Mouse (Mus musculus) adipocyte (in vitro differentiated cells): ENCODE data around the gene Fstl1.
A peak's percentile ranks its signal among the peaks of the same experiment; 100 is the strongest.

Experiments used
- DNase-seq: peaks from one replicate; pipeline ENCODE4 v3.0.0-alpha.2; 2016; ENCODE audit warnings: low spot score

Fstl1 gene

DNA sequence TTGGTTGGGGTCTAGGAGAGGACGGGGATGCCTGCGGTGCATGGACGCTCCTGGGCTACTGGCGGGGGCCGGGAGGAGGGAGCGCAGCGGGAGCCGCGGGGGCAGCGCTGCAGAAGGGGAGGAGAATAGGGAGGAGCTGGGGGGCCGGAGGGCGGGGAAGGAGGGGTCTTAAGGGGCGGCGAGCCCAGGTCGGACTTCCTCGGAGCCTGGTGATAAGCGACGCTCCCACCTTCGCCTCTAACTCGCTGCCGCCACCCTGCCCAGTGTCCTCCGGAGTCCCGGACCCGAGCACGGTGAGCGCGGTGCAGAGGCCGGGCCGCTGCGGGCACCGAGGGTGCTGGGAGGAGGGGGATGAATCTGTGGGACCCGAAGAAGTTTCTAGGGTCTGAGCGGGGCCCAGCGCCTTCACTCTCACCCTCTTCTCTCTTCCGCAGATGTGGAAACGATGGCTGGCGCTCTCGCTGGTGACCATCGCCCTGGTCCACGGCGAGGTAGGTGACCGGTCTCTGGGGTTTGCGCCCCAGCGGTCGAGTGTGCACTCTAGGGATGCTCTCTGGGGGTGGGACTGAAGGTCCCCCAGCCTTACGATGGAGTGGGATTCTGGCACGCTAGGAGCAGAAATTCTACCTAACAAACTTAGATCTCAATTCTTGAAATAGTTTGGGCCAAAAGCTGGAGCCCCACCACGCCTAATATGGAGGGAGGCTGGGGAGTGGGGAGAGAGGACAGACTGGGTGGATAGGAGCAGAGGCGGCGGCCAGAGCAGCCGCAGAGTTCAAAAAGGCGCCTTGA, at the start of gene Fstl1:
Fstl1 (plus strand) TSS at position 14 of the 792 bp plus-strand sequence.
- DNase-seq, result no peak

DNA sequence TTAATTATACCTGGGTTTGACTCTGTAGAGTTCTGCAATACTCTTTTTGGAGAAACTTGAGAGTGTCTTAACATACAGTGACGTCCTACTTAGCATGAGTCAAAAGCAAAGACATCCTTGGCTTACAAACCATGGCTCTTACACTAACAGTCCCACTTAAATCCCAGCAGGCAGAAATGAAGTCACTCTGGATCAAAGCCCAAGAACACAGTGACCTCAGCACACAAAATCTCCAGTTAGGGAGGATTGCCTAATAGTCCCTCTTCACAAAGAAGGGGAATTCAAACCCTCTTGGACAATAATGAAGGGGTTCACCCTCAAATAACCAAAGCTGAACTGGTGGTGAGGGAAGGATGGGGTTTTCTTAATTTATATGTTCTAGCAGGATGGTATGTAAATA, 48.0 kb upstream of the Fstl1 start:
- DNase-seq, result peak; percentile 87

DNA sequence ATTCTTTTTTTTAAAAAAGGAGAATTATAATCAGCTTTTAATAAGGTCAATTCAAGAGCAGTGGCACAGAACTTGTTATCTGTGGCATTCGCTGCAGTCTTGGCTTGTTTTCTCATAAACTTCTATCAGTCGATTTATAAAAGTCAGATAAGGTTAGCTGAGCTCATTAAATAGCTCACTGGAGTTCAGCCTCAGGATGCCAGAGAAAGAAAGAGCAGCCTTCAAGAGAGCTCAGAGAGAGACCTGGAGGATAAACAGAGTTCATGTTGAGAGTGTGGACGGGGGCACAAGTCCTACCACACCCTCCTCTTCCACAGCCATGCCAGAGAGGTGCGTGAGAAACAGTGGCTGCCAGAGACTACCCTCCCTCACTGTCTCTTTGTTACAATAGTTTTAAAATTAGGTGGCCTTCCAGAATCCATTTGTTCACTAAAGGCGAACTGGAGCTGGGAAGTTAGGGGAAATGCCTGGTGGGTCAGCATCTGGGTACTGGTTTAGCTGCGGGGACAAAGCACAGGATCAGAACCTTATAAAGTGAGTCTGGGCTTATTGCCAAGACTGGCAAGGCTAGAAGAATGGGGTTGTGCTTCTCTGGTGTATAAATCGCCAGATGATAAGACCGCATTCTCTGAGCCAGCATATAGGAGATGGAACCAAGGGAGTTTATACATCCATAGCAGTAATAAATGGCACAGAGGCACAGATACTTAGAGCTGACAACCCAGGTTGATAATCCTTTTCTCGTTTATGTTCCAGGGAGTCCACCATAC, 47.1 kb upstream of the Fstl1 start:
- DNase-seq, result no peak

DNA sequence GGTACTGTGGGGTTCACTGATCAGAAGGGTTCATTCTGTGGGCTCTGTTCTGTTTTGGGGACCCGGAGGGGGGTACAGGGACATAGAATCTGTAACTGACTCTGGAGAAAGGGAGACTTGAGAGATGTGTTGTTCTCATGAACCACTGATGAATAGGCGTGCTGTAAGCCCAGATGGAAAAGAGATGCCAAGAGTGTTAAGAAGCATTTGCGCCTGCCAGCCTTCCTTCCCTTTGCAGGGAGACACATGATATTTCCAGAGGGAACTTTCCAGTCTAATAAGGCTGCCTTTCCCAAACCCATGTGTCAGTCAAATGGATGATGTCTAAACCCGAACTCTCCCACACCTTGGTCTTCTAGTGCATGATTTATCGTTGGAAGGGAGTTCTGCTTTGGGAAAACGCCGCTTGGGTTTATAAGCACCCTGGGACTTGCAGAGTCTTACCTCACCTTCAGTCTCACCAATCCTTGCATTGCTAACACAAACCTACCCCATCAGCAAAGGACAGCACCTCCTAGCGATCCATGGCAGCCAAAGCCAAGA, 46.3 kb upstream of the Fstl1 start:
- peak; percentile 37 for DNase-seq

DNA sequence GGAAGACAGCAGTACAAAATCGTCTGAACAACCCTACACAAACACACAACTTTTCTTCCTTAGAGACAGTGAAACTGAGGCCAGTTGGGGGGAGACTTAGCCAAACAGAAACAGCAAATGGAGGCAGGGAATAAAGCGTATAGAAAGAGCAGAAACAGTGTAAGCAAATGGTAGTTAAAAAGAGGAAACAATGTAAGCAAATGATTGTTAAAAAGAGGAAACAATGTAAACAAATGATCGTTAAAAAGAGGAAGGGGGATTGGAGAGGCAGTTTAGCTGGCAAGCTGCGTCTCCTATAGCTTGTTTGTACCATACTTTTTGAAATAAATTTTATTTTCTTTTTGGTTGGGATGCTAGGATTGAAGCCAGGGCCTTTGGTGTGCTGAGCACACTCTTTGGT, 45.2 kb upstream of the Fstl1 start:
- DNase-seq, result no peak

DNA sequence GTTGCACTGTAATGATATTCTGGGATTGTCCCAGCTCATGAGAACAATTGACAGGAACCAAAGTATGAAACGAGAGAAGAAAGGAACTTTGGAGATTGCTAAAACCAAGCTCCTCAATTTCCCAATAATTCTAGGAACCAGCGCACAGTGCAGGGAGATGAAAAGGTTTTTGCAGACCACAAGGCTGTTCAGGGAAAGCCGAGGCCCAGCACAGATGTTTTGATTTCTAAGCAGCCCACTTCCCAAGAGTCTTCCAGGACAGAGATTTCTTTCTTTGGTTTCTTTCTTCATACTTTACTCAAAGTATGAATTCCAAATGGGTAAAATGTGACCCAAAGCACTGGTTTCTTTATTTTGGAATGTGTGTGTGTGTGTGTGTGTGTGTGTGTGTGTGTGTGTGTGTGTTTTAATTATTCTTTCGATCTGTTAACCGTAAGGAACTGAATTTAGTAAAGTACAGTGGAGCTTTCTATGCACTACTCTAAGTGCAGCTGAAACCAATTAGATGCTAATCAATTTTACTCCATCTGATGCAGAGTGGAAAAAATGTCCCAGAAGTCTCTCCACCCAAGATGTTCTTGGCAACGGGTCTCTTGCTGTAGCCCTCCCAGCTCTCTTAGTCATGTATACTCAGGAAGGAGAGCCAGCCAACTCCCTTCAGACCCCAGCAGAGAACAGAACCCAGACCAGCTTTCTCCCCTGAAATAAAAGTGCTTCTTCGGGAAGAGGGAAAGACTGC, 44.5 kb upstream of the Fstl1 start:
- DNase-seq, result peak; percentile 46

DNA sequence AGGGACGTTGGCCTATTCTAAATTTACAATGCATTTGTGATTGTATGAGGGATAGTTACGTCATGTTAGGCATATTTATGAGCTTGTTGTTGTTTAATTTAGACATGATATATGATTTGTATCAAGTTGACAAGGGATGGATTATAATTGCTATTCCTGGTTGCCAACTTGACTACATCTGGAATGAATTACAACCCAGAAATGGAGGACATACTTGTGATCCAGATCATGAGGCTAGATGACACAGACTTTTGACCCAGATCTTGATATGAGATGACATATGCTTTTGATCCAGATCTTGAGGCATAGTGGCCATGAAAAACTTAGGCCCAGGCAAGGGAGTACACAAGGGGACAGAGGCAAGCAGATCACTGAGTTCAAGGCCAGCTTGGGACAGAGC, 36.6 kb upstream of the Fstl1 start:
- DNase-seq, result peak; percentile 69

DNA sequence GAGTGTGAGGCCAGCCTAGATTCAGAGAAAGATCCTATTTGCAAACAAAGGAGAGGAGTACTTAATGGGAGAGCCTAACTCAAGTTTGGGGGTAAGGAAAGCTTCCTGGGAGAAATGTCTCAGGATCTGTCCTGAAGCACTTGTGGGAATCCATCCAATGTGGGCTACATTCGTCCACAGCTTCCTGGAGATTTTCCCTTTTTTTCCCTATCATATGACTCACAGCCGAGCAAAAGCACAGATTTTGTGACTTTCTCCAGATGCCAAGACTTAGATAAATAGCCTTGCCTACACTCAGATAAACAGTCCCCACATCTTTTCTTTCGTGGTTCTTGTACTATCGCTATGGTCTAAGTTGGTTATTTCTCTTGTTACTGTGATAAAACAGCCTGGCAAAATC, 34.4 kb upstream of the Fstl1 start:
- DNase-seq, result peak; percentile 51

DNA sequence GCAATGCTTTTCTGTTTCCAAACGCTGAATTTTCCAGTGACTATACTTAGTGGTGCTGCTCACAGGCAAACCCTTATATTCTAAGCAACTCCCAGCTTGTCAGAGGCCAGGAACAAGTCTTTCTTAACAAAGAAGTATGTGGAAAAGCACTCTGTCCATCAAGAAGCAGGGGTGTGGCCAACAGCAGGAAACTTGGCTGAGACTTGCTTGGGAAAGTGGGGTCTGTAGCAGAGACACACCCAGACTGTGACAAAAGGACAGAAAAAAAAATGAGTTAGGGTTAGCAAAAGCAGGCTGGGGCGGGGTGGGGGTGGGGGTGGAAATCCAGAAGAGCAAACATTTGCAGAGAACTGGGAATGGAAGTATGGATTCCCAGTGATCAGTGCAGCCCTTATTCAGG, 23.8 kb upstream of the Fstl1 start:
- DNase-seq, result peak; percentile 39

DNA sequence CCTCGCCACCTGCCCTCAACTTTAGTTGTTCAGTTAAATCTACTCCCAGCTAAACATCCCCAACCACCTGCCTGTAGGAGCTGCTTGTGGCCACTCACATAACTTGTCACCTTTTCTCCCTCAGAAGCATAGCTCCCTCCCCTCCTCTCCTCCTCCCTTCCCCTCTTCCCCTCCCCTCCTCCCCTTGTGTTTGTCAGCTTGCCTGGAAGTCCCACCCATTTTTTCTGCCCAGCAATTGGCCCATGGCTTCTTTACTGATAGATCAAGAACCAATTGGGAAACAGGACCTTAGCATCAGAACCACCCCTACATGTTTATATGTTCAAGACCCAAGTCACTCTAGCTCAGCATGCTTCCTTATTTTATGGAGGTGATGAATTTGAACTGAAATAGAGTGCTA, 22.9 kb upstream of the Fstl1 start:
- no peak for DNase-seq

DNA sequence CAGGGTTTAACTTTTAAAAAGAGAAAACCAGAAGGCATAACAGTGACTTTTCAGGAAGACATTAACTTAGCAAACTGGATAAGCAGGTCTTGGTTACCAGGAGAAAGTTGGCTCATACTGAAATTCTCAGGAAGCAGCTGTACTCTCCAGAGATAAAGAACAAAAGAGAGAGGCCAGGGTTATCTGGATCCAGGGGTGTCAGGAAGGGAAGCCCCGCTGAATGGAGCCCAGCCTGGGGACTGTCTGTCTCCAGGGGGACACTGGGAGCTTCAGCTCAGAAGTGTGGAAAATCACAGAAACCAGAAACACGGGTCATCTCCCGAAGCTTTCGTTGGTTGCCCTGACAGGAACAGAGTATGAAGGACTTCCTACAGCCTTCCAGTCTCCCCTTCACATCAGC, 22.2 kb upstream of the Fstl1 start:
- no peak for DNase-seq

DNA sequence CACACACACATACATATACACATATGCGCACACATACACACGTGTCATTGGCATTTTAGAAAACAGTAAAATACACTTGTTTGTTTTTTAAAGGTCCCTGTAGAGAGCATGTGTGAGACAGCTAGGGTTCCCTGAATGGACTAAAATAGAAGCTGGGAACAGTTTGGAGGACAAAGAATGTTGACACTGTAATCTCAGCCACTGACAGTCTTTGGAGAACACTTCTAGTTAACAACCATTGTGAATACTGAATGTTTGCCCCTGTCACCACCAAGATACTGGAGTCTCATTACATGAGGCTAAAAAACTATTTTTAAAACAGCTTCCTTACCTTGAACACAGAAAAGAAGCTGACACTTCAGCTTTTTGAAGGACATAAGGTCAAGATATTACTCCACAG, 19.4 kb upstream of the Fstl1 start:
- no peak for DNase-seq

DNA sequence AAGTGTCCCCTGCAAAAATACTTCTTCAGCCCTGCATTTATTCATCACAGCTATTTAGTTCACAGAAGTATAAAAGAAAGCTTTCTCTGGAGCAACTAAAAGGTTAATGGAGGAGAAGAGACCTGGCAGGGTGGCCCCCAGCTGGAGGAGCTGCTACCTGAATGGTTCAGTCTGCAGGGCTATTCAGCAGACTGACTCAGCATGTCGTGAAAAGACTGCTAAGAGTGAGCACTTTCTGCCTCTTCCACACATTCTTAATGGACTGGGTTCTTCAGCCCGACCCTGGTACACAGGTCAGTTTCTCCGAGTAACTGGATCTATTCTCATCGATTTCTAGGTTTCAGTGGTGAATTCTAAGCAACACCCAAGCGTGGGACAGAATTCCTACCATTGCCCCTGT, 12.9 kb upstream of the Fstl1 start:
- DNase-seq, result no peak

DNA sequence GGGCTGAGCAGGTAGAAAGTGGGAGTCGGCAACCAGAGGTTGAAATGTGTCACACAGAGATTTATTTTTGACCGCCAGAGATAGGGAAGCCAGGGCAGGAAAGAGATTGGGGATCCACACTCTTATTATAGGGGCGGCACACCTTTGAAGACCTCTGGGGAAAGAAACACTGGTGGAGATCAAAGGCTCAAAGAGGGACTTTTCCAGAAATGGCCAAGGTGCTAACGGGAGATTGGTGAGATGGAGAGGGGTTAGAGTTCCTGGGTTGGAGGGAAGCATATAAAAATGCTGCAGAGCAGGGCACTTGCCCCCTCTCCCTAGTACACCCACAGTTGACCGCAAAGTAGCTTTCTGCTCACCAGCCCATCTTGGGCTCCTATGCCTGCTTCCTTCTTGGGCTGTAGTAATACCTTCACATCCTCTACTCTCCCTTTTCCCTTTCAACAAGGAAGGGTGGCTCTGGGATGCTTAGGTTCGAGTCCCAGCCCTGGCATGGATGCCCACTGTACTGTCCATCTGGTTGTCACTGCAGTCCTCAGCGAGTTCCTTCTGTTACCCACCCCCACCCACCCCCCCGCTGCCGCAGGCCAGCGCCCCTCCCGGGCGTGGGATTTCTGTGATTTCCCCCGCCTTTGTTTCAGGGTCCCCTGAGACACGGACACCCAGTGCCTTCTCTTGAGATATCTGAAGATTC, 360 bp upstream of the Fstl1 start:
- no peak for DNase-seq

DNA sequence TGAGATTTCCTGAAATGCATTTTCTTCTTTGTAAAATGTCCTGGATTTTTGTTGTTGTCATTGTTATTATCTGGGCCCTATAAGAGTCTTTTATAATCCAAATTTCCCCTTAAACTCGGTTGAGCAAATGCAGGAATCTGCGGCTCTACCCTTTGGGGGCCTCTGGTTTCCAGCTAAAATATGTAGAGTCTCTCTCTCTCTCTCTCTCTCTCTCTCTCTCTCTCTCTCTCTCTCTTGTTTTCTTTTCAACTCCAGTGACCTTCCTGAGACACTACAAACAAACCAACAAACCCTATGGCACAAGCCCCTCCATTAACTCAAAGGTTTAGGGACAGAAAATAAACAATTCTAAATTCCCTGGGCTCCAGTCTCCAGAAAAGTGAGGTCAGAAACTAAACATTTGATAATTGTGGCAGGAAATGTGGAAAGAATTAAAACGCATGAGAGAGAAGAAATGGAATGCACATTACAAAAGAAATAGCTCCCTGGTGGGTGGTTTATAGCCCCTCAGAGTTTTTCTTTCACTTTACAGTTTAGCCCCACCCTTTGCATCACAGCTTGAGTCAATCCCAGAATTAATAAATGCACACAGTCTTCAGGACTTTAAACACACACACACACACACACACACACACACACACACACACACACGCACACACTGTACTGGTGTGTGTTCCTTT, 1.3 kb downstream of the Fstl1 start:
- DNase-seq, result peak; percentile 28

DNA sequence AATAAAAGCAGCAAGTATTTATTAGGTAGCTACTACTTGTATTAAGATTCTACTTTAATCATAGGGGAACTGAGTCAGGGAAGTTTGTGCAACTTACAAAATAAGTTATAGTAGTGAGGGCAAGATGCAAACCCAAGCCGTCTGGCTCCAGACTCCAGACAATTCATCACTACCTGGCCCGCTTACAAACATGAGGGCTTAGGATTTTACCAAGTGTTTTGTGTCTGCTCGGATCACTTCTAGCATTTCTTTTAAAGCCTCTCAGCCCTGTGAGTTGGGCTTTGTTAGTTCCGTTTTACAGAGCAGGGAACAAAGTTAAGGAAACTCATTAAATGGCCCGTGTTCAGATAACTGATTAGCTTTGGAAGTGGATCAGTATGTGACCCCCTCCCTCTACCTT, 1.9 kb downstream of the Fstl1 start:
- no peak for DNase-seq

DNA sequence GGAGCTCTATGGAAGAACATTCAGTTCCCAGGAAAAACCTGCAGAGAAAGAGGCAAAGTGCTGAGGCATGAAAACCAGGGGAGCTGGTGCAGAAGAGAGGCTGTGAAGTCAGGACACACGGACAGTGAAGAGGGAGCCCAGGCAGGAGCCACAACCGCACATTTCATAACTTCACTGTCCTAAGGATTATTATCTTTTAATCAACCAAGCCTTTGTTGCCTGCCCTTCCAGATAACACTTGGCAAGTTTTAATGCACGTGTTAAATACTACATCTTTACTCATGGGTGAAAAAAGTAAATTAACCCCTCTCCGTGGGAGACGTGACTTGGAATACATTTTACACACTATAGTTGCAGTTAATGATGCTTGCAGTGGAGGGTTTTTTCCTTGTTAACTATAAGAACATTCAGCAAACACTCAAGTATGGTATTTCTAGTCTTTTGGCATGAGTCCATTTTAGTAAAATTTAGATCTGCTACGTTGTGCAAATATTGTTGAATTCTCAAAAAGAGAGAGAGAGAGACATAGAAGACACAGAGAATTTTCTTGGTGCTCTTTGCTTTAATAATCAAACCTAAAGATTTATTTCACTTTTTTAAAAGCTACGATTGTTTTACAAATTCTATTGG, 3.1 kb downstream of the Fstl1 start:
- DNase-seq, result no peak

DNA sequence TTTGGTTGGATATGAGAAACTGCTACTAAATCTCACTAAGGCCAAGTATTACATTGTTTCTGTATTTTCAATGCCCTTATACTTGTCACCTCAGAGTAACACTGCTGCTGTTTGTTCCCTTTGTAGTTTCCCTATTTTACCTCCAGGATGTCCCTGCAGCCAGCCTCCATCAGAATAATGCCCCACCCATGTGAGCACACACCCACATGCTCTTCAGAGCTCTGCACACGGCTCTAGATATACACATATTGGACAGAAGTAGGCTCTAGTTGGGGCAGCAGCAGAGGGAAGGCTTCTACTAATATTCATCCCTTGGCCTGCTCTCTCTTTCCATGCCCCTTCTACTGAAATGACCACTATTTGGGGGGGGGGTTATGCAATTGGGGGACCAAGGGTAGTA, 3.7 kb downstream of the Fstl1 start:
- no peak for DNase-seq

DNA sequence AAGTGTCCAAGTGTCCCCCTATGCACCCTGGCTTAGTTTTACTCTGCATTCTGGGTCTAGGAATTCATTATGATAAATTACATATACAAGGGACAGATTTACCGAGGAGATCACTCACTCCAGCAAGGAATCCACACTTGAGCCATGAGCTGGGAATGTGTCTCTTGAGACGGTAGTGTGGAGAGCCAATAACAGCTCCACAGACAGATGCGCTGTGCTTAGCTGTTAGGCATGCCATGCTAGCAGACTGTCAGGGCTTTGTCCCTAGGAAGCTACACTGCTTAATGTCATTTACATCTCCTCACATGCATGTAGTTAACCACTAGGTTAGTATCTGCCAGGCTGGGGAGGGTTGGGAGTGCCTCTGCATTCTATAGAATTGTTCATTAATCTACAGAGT, 4.2 kb downstream of the Fstl1 start:
- DNase-seq, result no peak

DNA sequence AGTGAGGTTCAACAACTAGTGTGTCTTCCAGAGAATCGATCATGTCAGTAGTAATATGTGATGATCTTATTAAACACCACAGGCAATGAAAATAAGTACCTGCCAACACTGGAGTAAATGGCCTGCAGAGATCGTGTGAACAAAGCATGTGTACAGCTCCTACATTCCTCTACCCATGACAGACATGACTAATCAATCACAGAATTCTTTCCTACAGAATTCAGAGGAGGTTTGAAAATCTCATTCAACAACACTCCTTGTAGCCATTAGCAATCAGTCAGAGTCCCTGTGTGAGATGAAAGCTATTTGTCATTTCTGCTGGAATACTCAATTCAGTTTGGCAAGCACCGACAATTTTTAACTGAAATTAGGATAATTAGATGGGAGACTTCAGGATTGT, 7.9 kb downstream of the Fstl1 start:
- no peak for DNase-seq
